Mouse (Mus musculus): ENCODE measurements around the gene Zfp266.
"Not testable (repeated sequence)": the region's sequence is repeated elsewhere in the genome, so short reads cannot be mapped to it uniquely, and the experiment has no call there.

Gene Zfp266

GRCm38 (mm10) chr9:20521306-20521957 lies at the start of gene Zfp266:
Gene Zfp266, minus strand, starts transcription at chr9:20521417.
- DNase-seq, result peak; percentile 95

- DNase-seq, result not testable (repeated sequence)
Observed at GRCm38 (mm10) chr9:20565326-20566030, 44.3 kb upstream of the Zfp266 start.

- no peak for DNase-seq
Observed at GRCm38 (mm10) chr9:20562177-20562576, 41.0 kb upstream of the Zfp266 start.

GRCm38 (mm10) chr9:20552698-20553097 lies 31.5 kb upstream of the Zfp266 start:
- no peak for DNase-seq

DNA sequence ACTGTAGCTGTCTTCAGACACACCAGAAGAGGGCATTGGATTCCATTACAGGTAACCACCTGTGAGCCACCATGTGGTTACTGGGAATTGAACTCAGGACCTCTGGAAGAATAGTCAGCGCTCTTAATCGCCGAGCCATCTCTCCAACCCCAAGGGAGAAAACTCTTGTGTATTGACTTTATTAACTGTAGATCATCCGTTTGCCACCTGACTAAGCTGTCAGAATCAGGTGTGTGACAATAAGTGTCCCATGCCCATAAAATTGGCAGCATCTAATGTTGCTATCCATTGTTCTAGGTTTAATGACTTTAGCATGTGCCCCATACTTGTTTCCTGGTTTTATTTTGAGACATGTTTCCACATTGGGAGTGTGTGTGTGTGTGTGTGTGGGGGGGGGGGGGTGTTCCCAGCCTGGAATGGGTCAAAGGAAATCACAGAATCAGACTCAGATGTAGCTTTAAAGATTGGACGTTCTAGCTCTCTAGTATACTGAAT lies 30.6 kb upstream of the Zfp266 start:
- DNase-seq, result no peak

GRCm38 (mm10) chr9:20545151-20545550 lies 23.9 kb upstream of the Zfp266 start:
- DNase-seq, result peak; percentile 15

- peak; percentile 83 for DNase-seq
Observed at GRCm38 (mm10) chr9:20544070-20544821, 23.0 kb upstream of the Zfp266 start.

DNA sequence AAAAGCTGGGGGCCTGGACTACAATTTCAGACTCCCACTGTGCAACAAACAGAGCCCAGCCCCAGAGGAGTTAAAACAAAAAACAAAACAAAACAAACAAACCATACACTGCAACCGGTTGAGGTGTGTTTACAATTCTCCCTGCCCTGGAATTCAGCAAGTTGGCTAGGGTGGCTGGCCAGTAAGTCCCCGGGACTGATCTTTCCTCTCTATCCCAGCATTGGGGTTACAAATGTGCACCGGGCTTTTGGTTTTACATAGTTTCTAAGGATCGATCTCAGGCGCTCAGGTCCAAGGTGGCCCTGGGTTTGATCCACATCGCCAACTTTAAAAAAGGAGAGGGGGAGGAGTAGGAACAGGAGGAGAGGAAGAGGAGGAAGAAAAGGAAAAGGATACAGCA lies 22.3 kb upstream of the Zfp266 start:
- no peak for DNase-seq

GRCm38 (mm10) chr9:20536598-20536997 lies 15.4 kb upstream of the Zfp266 start:
- DNase-seq, result no peak

GRCm38 (mm10) chr9:20534326-20534926 lies 13.2 kb upstream of the Zfp266 start:
- DNase-seq, result no peak

DNA sequence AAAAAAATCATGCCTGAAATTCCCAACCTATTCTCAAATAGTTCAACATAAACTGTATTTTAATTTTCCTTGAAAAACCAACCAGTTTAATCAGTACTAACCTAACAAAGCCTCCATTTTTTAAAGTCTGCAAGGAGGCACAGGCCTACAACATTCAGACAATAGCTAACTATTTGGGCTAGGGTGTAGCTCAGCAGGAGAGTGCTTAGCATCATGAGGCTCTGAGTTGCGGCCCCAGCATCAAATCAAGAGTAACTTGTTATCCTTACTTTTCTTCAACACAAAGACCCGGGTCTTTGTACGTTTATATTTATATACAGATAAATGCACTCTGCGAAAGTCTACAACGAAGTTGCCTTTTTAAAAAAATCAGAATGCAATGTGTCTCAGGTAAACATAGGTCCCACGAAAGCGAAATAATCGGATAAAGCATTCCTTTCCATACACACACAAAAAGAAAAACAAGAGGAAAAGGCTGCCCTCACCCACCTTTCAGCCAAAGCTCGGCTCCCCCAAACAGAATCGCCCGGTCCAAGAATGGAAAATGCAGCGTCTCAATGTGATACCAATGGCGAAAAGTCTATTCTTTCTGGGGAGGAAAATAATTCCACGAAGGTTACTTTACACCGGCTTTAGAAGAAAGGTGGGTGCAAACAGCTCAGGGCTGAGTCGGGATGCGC lies 546 bp downstream of the Zfp266 start:
- no peak for DNase-seq

DNA sequence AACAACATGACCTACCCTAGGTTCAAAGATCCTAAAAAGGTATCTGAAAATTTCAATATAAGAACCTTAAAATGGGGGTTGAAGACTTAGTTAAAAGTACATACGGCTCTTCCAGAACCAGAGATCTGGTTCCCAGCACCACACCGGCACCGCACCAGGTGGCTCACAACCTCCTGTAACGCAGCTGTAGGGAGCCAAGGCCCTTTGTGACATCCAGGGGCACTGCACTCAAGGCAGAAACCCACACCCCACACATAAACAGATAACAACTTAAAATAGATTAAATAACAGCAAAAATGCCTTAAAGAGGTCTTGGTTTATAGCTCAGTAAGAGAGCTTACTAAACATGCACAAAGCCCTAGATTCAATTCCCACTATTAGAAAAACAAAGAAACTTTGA lies 1.3 kb downstream of the Zfp266 start:
- no peak for DNase-seq

DNA sequence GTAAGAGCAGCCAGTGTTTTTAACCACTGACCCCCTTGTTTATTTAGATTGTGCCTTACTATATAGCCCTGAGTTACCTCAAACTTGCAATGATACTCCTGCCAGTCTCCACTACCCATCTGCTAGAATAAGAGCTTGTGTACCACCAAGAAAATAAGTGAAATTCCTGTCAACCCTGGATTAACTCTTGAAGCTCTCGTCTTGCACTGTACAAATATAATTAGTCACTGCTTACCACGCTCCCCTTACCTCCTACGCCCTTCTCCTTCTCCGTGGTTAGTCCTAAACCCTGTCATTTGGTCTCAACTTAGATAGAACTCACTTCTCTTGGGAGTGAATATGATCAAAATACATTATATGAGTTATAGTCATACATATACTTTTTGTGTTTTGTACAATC lies 2.5 kb downstream of the Zfp266 start:
- DNase-seq, result no peak

DNA sequence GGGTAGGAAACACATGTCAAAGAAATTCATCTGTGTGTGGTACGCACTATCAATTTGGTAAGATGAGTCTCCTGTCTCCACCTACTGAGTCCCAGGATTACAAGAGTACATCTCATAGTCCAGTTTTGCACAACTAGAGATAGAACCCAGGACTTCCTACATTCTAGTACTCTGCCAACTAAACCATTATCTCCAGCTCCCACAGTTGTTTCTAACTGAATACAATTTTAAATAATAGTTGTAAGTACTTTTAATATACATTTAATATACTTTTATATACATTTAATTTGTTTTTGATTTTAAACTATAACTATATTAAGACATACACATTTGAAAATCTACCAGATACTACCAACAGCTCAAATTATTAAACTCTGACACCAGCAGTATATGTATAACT lies 3.5 kb downstream of the Zfp266 start:
- DNase-seq, result no peak

DNA sequence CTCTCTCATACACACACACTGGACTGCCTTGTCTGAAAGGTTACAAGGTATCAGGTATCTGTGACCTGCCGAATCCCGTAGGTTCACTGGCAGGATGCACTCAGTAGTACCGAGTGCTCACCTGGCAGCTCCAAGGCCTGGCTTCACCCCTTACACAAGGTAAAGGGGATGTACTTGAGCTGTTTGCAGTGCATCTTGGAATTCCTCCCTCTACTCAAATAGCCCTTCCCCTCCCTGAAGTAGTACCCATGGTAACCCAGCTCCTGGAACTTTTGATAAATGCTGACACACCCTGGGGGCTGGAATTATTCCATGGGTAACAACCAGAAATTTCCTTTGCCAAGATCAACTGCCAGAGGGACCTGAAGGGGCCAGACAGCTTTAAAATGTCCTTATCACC lies 7.2 kb downstream of the Zfp266 start:
- no peak for DNase-seq

GRCm38 (mm10) chr9:20512714-20513113 lies 8.5 kb downstream of the Zfp266 start:
- no peak for DNase-seq

DNA sequence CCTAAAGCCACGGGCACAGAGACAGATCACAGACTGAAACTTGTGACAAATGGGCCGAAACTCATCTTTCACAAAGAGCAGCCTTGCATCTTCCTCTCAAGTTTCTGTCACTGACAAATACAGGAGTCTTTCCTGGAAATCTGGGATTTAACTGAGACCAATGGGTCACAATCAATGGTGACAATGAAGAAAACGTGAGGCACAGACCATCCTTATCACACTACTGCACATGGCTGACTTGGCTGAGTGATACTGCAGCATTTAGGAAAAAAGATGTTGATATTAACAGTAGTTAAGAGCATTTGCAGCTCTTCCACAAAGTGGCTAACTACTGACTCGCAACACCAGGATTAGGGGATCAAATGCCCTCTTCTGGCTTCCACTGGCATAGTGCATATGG lies 9.6 kb downstream of the Zfp266 start:
- DNase-seq, result no peak

GRCm38 (mm10) chr9:20510346-20510745 lies 10.9 kb downstream of the Zfp266 start:
- DNase-seq, result no peak

DNA sequence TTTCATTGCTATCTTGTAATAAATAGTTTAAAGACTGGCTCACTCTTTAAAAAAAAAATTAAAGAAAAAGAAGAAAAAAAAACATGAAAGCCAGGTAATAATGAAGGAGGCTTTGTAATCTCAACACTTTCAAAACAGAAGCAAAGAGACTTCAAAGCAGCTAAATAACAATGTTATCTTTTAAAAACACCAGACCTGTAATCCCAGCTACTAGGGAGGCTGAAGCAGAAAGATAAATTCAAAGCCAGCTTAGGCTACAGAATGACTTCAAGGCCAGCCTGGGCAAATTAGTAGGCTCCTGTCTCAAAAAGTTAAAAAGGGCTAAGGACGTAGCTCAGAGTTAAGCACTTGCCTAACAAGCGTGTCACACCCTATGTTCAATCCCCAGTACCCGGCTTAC lies 11.5 kb downstream of the Zfp266 start:
- no peak for DNase-seq

- DNase-seq, result peak; percentile 16
Observed at GRCm38 (mm10) chr9:20504801-20505200, 16.4 kb downstream of the Zfp266 start.

DNA sequence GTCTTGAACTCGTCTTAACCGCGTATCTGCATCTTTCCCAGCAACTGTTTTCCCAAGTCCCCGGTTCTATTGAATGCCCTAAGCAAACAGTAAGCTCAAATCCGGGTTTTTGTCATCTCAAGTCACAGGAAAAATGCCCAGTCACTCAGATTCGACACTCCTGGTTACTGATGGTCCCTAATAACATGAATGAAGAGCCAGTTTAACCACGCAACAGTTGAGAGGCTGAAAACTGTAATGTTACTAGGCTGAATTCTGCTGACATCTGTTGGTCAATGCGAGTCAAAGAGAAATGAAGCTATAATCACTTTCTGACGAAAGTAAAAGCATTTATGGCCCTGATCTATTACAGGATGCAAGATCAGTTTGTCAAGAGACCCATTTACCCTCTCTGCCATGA lies 27.9 kb downstream of the Zfp266 start:
- no peak for DNase-seq

GRCm38 (mm10) chr9:20492527-20493233 lies 28.5 kb downstream of the Zfp266 start, which contains the start of gene Zfp426:
Gene Zfp426, minus strand, starts transcription at chr9:20492746.
- peak; percentile 90 for DNase-seq
